Mouse (Mus musculus): Measurements from ENCODE around the gene Msh2. TPM values are rescaled to one million over a fixed set of nuclear protein-coding genes. Genes with fewer than 3 reads are reported as not detected.

Msh2 gene
- polyA plus RNA-seq (2012; rRNA removed) = 1.4 and 2.5 TPM in 2 replicates

DNA sequence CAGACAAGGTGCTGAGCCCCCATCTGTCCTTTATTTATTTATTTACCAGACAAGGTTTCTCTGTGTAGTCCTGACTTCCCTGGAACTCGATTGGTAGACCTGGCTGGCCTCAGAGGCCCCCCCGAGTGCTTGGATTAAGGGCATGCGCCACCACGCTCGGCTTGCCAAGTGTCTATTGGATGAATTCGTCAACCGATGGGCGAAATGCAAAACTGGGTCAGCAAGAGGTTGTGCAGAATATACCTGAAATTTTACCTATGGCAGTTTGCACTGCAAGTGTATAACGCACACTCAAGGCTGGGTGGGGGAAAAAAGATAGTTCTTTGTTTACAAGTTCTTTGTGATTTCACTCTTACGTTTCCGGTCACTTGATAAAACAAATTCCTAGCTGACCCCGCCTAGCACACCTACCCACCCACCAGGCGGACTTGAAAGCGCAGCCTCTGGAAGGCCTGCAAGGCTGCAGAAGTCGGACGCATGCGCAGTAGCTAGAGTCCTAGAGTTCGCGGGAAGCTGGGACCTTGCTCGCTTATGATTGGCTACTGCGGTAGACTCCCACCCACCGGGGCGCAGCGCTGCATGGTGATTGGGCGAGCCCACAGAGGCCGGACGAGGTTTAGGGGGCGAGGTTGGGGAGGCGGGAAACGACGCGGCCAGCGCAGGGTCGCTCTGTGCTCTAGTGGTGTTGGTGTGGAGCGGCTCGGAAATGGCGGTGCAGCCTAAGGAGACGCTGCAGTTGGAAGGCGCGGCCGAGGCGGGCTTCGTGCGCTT lies at the start of gene Msh2:
Gene Msh2, plus strand, starts transcription at position 441 of the 771 bp plus-strand sequence.
- under 1% methylated on average over 44 of the region's 44 CpGs for WGBS
- Histone ChIP-seq H3K27ac (ENCODE audit: insufficient read depth, low read depth, low read length) (peak within 1 kb of the TSS; percentile 40; the same call in 1 of the 2 replicates), H3K36me3 (ENCODE audit: control insufficient read depth, insufficient read depth, low read length) (no peaks in the 10 kb centered on the region), H3K4me1 (ENCODE audit: control insufficient read depth, insufficient read depth, insufficient read length, low read length) (peaks cover 7% of the 10 kb centered on the region; the same call in 1 of the 2 replicates), H3K4me3 (ENCODE audit: low read depth, low read length) (peak within 1 kb of the TSS; percentile 91), H3K27me3 (ENCODE audit: control insufficient read depth, insufficient read depth, low read length) (no peaks in the 10 kb centered on the region)
- TF ChIP-seq POLR2A (IDR thresholded peaks at IDR 0.05; ENCODE audit: low read depth, low read length) (peak; percentile 61), CTCF (IDR thresholded peaks at IDR 0.05; ENCODE audit: extremely low read depth, insufficient read length, insufficient replicate concordance, low read depth, low read length) (no peak)

- TF ChIP-seq POLR2A (IDR thresholded peaks at IDR 0.05; ENCODE audit: low read depth, low read length) (peak; percentile 46; the same call in 1 of the 2 replicates), CTCF (IDR thresholded peaks at IDR 0.05; ENCODE audit: extremely low read depth, insufficient read length, insufficient replicate concordance, low read depth, low read length) (no peak)
- Histone ChIP-seq H3K27me3 (ENCODE audit: control insufficient read depth, insufficient read depth, low read length) (no peaks in the 10 kb centered on the region), H3K36me3 (ENCODE audit: control insufficient read depth, insufficient read depth, low read length) (no peaks in the 10 kb centered on the region), H3K27ac (ENCODE audit: insufficient read depth, low read depth, low read length) (peak overlapping the region; percentile 98), H3K4me1 (ENCODE audit: control insufficient read depth, insufficient read depth, insufficient read length, low read length) (peaks cover 34% of the 10 kb centered on the region), H3K4me3 (ENCODE audit: low read depth, low read length) (no peak overlapping the region)
- WGBS = 22% methylated on average over 3 of the region's 3 CpGs
Observed at GRCm38 (mm10) chr17:87625510-87626086, 46.5 kb upstream of the Msh2 start.

- H3K36me3 ChIP-seq (ENCODE audit: control insufficient read depth, insufficient read depth, low read length) = no peaks in the 10 kb centered on the region
- TF ChIP-seq CTCF (IDR thresholded peaks at IDR 0.05; ENCODE audit: extremely low read depth, insufficient read length, insufficient replicate concordance, low read depth, low read length) (no peak), POLR2A (IDR thresholded peaks at IDR 0.05; ENCODE audit: low read depth, low read length) (no peak)
- WGBS = 25% methylated on average over 5 of the region's 5 CpGs
- peaks cover 26% of the 10 kb centered on the region for H3K4me1 ChIP-seq (ENCODE audit: control insufficient read depth, insufficient read depth, insufficient read length, low read length)
- peak overlapping the region; percentile 98 for H3K27ac ChIP-seq (ENCODE audit: insufficient read depth, low read depth, low read length)
- H3K27me3 ChIP-seq (ENCODE audit: control insufficient read depth, insufficient read depth, low read length) = no peaks in the 10 kb centered on the region
- H3K4me3 ChIP-seq (ENCODE audit: low read depth, low read length) = no peak overlapping the region
Observed at GRCm38 (mm10) chr17:87628144-87628543, 44.0 kb upstream of the Msh2 start.

DNA sequence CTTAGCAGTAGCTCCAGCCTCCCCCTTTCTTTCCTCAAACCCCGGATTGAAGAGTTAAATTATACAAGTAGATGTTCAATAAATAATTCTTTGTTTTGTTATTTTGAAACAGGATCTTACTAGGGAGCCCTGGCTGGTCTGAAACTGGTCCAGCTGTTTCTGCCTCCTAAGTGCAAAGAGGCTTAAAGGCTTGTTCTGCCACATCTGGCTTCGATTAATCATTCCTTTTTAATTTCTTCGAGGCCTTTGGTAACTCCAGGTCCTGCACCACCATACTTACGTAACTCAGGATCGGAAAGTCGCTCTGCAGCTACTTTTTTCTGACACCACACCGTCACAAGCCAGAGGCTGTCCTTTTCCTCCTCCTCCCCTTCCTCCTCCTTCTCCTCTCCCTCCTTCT lies 43.4 kb upstream of the Msh2 start:
- H3K36me3 ChIP-seq (ENCODE audit: control insufficient read depth, insufficient read depth, low read length) = no peaks in the 10 kb centered on the region
- H3K4me3 ChIP-seq (ENCODE audit: low read depth, low read length) = no peak overlapping the region
- peak overlapping the region; percentile 98 for H3K27ac ChIP-seq (ENCODE audit: insufficient read depth, low read depth, low read length)
- no peak for TF ChIP-seq CTCF (IDR thresholded peaks at IDR 0.05; ENCODE audit: extremely low read depth, insufficient read length, insufficient replicate concordance, low read depth, low read length)
- no peak for TF ChIP-seq POLR2A (IDR thresholded peaks at IDR 0.05; ENCODE audit: low read depth, low read length)
- H3K27me3 ChIP-seq (ENCODE audit: control insufficient read depth, insufficient read depth, low read length) = no peaks in the 10 kb centered on the region
- 23% methylated on average over 7 of the region's 7 CpGs for WGBS
- H3K4me1 ChIP-seq (ENCODE audit: control insufficient read depth, insufficient read depth, insufficient read length, low read length) = peaks cover 26% of the 10 kb centered on the region

- no peaks in the 10 kb centered on the region for H3K27me3 ChIP-seq (ENCODE audit: control insufficient read depth, insufficient read depth, low read length)
- peaks cover 36% of the 10 kb centered on the region for H3K36me3 ChIP-seq (ENCODE audit: control insufficient read depth, insufficient read depth, low read length)
- H3K4me1 ChIP-seq (ENCODE audit: control insufficient read depth, insufficient read depth, insufficient read length, low read length) = peaks cover 4% of the 10 kb centered on the region; the same call in 1 of the 2 replicates
- peak overlapping the region; percentile 84 for H3K4me3 ChIP-seq (ENCODE audit: low read depth, low read length)
- WGBS = 2% methylated on average over 22 of the region's 22 CpGs
- TF ChIP-seq POLR2A (IDR thresholded peaks at IDR 0.05; ENCODE audit: low read depth, low read length) (no peak), CTCF (IDR thresholded peaks at IDR 0.05; ENCODE audit: extremely low read depth, insufficient read length, insufficient replicate concordance, low read depth, low read length) (no peak)
- peak overlapping the region; percentile 87 for H3K27ac ChIP-seq (ENCODE audit: insufficient read depth, low read depth, low read length)
Observed at GRCm38 (mm10) chr17:87637056-87637389, 35.1 kb upstream of the Msh2 start.

- H3K4me1 ChIP-seq (ENCODE audit: control insufficient read depth, insufficient read depth, insufficient read length, low read length) = peaks cover 4% of the 10 kb centered on the region; the same call in 1 of the 2 replicates
- peak overlapping the region; percentile 91 for H3K27ac ChIP-seq (ENCODE audit: insufficient read depth, low read depth, low read length)
- no peak for TF ChIP-seq POLR2A (IDR thresholded peaks at IDR 0.05; ENCODE audit: low read depth, low read length)
- no peak for TF ChIP-seq CTCF (IDR thresholded peaks at IDR 0.05; ENCODE audit: extremely low read depth, insufficient read length, insufficient replicate concordance, low read depth, low read length)
- WGBS = 18% methylated on average over 5 of the region's 5 CpGs
- H3K27me3 ChIP-seq (ENCODE audit: control insufficient read depth, insufficient read depth, low read length) = no peaks in the 10 kb centered on the region
- peak overlapping the region; percentile 73 for H3K4me3 ChIP-seq (ENCODE audit: low read depth, low read length)
- peaks cover 54% of the 10 kb centered on the region for H3K36me3 ChIP-seq (ENCODE audit: control insufficient read depth, insufficient read depth, low read length)
Observed at GRCm38 (mm10) chr17:87639242-87639641, 32.9 kb upstream of the Msh2 start.

DNA sequence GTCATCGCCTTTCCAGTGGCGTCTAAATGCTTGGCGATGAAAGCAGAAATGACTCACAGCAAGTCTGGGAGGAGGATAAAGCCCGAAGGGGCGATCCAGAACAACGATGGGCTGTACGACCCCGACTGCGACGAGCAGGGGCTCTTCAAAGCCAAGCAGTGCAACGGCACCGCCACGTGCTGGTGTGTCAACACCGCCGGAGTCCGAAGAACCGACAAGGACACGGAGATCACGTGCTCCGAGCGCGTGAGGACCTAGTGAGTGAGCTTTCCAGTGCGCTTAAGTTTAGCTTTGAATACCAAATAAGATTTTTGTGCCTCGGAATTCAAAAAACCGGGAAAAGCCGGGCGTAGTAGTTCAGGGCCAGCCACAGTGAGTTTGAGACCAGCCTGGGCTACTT lies 31.9 kb upstream of the Msh2 start:
- TF ChIP-seq CTCF (IDR thresholded peaks at IDR 0.05; ENCODE audit: extremely low read depth, insufficient read length, insufficient replicate concordance, low read depth, low read length) (no peak), POLR2A (IDR thresholded peaks at IDR 0.05; ENCODE audit: low read depth, low read length) (no peak)
- Histone ChIP-seq H3K4me1 (ENCODE audit: control insufficient read depth, insufficient read depth, insufficient read length, low read length) (peaks cover 2% of the 10 kb centered on the region; the same call in 1 of the 2 replicates), H3K4me3 (ENCODE audit: low read depth, low read length) (peak overlapping the region; percentile 89), H3K36me3 (ENCODE audit: control insufficient read depth, insufficient read depth, low read length) (peaks cover 63% of the 10 kb centered on the region), H3K27ac (ENCODE audit: insufficient read depth, low read depth, low read length) (peak overlapping the region; percentile 50), H3K27me3 (ENCODE audit: control insufficient read depth, insufficient read depth, low read length) (no peaks in the 10 kb centered on the region)
- WGBS = 37% methylated on average over 27 of the region's 27 CpGs

Data from small intestine, adult 2 months (tissue).